Mouse (Mus musculus) intestine, postnatal 0 days (tissue): ENCODE data around the gene Clec10a. TPM values are rescaled to one million over a fixed set of nuclear protein-coding genes. Genes with fewer than 3 reads are reported as not detected.
A peak's percentile ranks its signal among the peaks of the same experiment; 100 is the strongest.

Experiments
- ATAC-seq: fragments of 200-750 bp; cut with Nextera tagmentation; 2 replicates; pipeline ENCODE4 v1.8.0; 2017; ENCODE audit warnings: mild to moderate bottlenecking, moderate TSS enrichment, moderate library complexity
- H3K27ac ChIP-seq: fragments of 300-500 bp; sonication (generic); 2 replicates; pipeline ENCODE4 v1.5.1; 2014; ENCODE audit warnings: mild to moderate bottlenecking, low read depth, low read length, moderate library complexity
- H3K27me3 ChIP-seq: fragments of 300-500 bp; sonication (generic); replicated peaks from 2 replicates; pipeline ENCODE4 v1.6.1; 2014; ENCODE audit warnings: low read length, mixed read lengths; ENCODE audit not compliant: control insufficient read depth, insufficient read depth
- H3K36me3 ChIP-seq: fragments of 300-500 bp; sonication (generic); 2 replicates; pipeline ENCODE4 v1.6.1; 2014; ENCODE audit warnings: mild to moderate bottlenecking, moderate library complexity; ENCODE audit not compliant: control insufficient read depth, insufficient read depth
- H3K4me1 ChIP-seq: fragments of 300-500 bp; sonication (generic); replicated peaks from 2 replicates; pipeline ENCODE4 v1.6.1; 2014; ENCODE audit warnings: antibody characterized with exemption, low read length, mixed read lengths; ENCODE audit not compliant: control insufficient read depth, insufficient read depth
- H3K4me2 ChIP-seq: fragments of 300-500 bp; sonication (generic); replicated peaks from 2 replicates; pipeline ENCODE4 v1.6.1; 2014; ENCODE audit warnings: low read depth, mild to moderate bottlenecking, moderate library complexity
- H3K4me3 ChIP-seq: fragments of 300-500 bp; sonication (generic); 2 replicates; pipeline ENCODE4 v1.5.1; 2014; ENCODE audit warnings: low read depth, low read length
- H3K9ac ChIP-seq: fragments of 300-500 bp; sonication (generic); 2 replicates; pipeline ENCODE4 v1.6.1; 2014; ENCODE audit warnings: mild to moderate bottlenecking, low read depth, low read length
- H3K9me3 ChIP-seq: fragments of 300-500 bp; sonication (generic); 2 replicates; pipeline ENCODE4 v1.6.1; 2016; ENCODE audit warnings: mixed run types; ENCODE audit not compliant: control insufficient read depth
- CTCF ChIP-seq: sonication (generic); IDR thresholded peaks from 2 replicates; pipeline ENCODE4 v1.5.1; 2016; ENCODE audit warnings: low read depth, mild to moderate bottlenecking, control low read depth, antibody characterized with exemption, moderate library complexity
- WGBS: fragments of 180-500 bp; shearing (Covaris S2); extraction: QIAGEN DNeasy Blood & Tissue Kit; methylation state at CpG from one replicate; pipeline ENCODE4 v1.1.7; 2014; 5-methylcytosine and 5-hydroxymethylcytosine counted together
- polyA plus RNA-seq: library from polyadenylated mRNA; unstranded; fragments of >200 nt; fragmentation: Nextera tagmentation; extraction: Ambion mirVana; gene quantifications from 2 replicates; pipeline ENCODE4 v1.2.1, GENCODE M21; 2015

Clec10a gene
- polyA plus RNA-seq, 1 experiment from 2014 or later: 0.78 TPM

- ATAC-seq: no peak
- Histone ChIP-seq H3K36me3 (no peaks in the 10 kb centered on the region), H3K9me3 (no peaks in the 10 kb centered on the region), H3K4me1 (no peaks in the 10 kb centered on the region), H3K4me2 (no peak overlapping the region), H3K9ac (no peak overlapping the region), H3K27ac (no peak overlapping the region), H3K4me3 (no peak overlapping the region), H3K27me3 (no peaks in the 10 kb centered on the region)
- TF ChIP-seq CTCF: no peak
- 80% methylated on average over 7 of the region's 7 CpGs for WGBS
Measured at GRCm38 (mm10) chr11:70170291-70170690, 14.3 kb downstream of the Clec10a start.

DNA sequence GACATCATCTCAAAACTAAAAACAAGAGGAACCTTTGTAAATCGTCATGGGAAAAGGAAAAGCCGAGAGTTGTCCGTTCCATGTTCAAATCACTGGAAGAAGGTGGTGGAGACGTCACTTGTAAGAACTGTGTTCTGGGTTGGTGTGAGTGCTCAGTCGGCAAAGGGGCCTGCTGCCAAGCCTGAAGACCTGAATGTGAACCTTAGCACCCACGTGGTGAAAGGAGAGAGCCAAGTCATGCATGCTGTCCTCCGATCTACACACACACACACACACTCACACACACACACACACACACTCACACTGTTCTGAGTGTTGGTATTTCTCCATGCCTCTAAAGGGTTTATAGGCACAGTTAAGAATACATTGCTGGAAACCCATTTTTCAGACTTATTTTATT is 15.2 kb downstream of the Clec10a start:
- no peaks in the 10 kb centered on the region for H3K4me1 ChIP-seq
- ATAC-seq: no peak
- WGBS: 71% methylated on average over 7 of the region's 7 CpGs
- no peak overlapping the region for H3K27ac ChIP-seq
- no peak overlapping the region for H3K4me3 ChIP-seq
- no peaks in the 10 kb centered on the region for H3K27me3 ChIP-seq
- H3K9ac ChIP-seq: no peak overlapping the region
- no peak for TF ChIP-seq CTCF
- H3K36me3 ChIP-seq: no peaks in the 10 kb centered on the region
- no peak overlapping the region for H3K4me2 ChIP-seq
- no peaks in the 10 kb centered on the region for H3K9me3 ChIP-seq

DNA sequence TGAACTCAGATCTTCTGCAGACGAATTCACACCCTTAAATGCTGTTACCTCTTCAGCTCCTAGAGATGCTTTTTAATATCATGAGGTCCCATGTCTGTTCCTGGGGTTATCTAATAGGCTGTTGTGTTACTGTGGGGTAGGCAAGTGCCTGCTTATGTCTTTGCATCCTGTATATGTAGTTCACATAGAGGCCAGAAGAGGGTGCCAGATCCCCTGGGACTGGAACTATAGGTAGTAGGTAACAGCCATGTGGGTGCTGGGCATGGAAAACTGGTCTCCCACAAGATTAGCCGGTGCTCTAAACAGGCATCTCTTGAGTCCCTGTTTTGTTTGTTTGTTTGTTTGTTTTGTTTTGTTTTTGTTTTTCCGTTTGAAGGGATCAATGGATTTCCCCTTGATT is 15.8 kb downstream of the Clec10a start:
- ATAC-seq: no peak
- Histone ChIP-seq H3K4me2 (no peak overlapping the region), H3K4me1 (no peaks in the 10 kb centered on the region), H3K36me3 (no peaks in the 10 kb centered on the region), H3K27me3 (no peaks in the 10 kb centered on the region), H3K4me3 (no peak overlapping the region), H3K27ac (no peak overlapping the region), H3K9ac (no peak overlapping the region), H3K9me3 (no peaks in the 10 kb centered on the region)
- WGBS: 55% methylated on average over 3 of the region's 3 CpGs
- TF ChIP-seq CTCF: peak; percentile 74

- Histone ChIP-seq H3K9ac (no peak overlapping the region), H3K27me3 (no peaks in the 10 kb centered on the region), H3K4me1 (no peaks in the 10 kb centered on the region), H3K9me3 (no peaks in the 10 kb centered on the region), H3K4me3 (no peak overlapping the region), H3K4me2 (no peak overlapping the region), H3K36me3 (no peaks in the 10 kb centered on the region), H3K27ac (no peak overlapping the region)
- ATAC-seq: no peak
- 52% methylated on average over 5 of the region's 5 CpGs for WGBS
- TF ChIP-seq CTCF: no peak
Measured at GRCm38 (mm10) chr11:70172298-70172697, 16.3 kb downstream of the Clec10a start.

DNA sequence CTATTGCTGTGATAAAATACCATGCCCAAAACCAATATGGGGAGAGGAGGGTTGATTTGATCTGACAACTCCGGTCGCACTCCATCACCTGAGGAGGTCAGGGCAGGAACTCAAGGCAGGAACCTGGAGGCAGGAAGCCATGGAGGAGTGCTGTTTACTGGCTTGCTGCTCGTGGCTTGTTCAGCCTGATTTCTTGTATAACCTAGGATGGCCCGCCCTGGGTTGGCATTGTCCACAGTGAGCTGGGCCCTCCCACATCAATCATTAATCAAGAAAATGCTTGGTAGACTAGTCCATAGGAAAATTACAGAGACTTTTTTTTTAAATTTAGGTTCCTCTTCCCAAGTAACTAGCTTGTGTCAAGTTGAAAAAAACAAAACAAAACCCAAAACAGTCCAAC is 18.5 kb downstream of the Clec10a start:
- no peak for TF ChIP-seq CTCF
- H3K4me2 ChIP-seq: no peak overlapping the region
- no peaks in the 10 kb centered on the region for H3K4me1 ChIP-seq
- no peak overlapping the region for H3K27ac ChIP-seq
- H3K36me3 ChIP-seq: no peaks in the 10 kb centered on the region
- H3K27me3 ChIP-seq: no peaks in the 10 kb centered on the region
- no peak overlapping the region for H3K4me3 ChIP-seq
- H3K9ac ChIP-seq: no peak overlapping the region
- no peak for ATAC-seq
- no peaks in the 10 kb centered on the region for H3K9me3 ChIP-seq
- 72% methylated on average over 4 of the region's 4 CpGs for WGBS

- Histone ChIP-seq H3K4me1 (no peaks in the 10 kb centered on the region), H3K4me3 (no peak overlapping the region), H3K9ac (no peak overlapping the region), H3K27me3 (no peaks in the 10 kb centered on the region), H3K36me3 (no peaks in the 10 kb centered on the region), H3K4me2 (no peak overlapping the region), H3K9me3 (no peaks in the 10 kb centered on the region), H3K27ac (no peak overlapping the region)
- WGBS: 71% methylated on average over 8 of the region's 8 CpGs
- ATAC-seq: no peak
- peak; percentile 48 for TF ChIP-seq CTCF
Measured at GRCm38 (mm10) chr11:70177647-70178046, 21.6 kb downstream of the Clec10a start.

DNA sequence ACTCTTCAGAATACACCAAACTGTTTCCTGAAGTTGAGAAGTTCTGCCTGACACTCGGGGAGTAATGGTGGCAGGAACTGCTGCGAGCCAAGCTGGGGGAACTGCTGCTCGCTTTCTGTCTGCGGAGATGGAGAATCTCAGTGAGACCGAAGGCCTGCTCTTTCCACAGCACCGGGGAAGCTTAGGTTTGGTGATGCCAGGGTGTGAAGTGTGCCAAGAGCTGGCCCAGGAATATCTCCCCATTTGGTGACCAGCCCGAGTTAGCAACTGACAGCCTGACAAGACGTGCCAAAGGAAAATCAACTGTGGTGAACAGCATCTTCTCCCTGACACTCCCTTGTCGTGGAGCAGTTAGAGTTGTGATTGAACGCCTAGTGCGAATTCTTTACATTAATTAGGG is 22.3 kb downstream of the Clec10a start:
- H3K4me1 ChIP-seq: no peaks in the 10 kb centered on the region
- H3K4me2 ChIP-seq: no peak overlapping the region
- no peaks in the 10 kb centered on the region for H3K27me3 ChIP-seq
- H3K36me3 ChIP-seq: no peaks in the 10 kb centered on the region
- WGBS: 82% methylated on average over 11 of the region's 11 CpGs
- no peaks in the 10 kb centered on the region for H3K9me3 ChIP-seq
- H3K27ac ChIP-seq: no peak overlapping the region
- no peak overlapping the region for H3K4me3 ChIP-seq
- no peak for ATAC-seq
- TF ChIP-seq CTCF: no peak
- H3K9ac ChIP-seq: no peak overlapping the region
